Mouse (Mus musculus) heart, adult 18-20 months (tissue): ENCODE measurements around the gene Mybbp1a. TPM values are rescaled to one million over a fixed set of nuclear protein-coding genes. Genes with fewer than 3 reads are reported as not detected.
A peak's percentile ranks its signal among the peaks of the same experiment; 100 is the strongest.

Experiments
- DNase-seq, 2 experiments: peaks; one replicate each; pipeline ENCODE4 v3.0.0; 2021 to 2022; ENCODE audit warnings: mixed read lengths in 1 of 2
- total RNA-seq, 2 experiments: library from RNA; stranded (reverse); gene quantifications; 2 replicates each; pipeline ENCODE4 v1.2.3; 2021

Gene Mybbp1a
- total RNA-seq, 2 experiments from 2014 or later: 43.1 to 47.5 TPM

DNA sequence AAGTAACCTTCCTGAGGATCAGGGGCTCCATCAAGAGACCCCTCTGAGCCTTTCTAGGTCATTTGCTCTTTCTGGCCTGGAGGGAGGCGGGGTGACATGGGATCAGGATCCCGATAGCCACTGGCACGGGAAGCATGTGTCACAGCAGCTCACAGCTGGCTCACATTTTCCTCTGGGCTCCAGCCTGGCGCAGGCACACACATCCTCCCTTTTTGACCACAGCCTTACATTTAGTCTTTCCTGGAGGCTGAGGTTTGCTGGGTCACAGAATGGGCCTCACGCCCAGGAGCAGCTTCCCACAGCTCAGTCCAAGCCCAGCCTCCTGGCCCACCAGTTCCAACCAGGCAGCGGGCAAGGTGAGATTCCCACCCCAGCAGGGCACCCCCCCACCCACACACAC is 37.1 kb downstream of the Mybbp1a start:
- peak; percentile 28 to 56 for DNase-seq

GRCm38 (mm10) chr11:72479499-72479898 is 38.3 kb downstream of the Mybbp1a start:
- no peak for DNase-seq

DNA sequence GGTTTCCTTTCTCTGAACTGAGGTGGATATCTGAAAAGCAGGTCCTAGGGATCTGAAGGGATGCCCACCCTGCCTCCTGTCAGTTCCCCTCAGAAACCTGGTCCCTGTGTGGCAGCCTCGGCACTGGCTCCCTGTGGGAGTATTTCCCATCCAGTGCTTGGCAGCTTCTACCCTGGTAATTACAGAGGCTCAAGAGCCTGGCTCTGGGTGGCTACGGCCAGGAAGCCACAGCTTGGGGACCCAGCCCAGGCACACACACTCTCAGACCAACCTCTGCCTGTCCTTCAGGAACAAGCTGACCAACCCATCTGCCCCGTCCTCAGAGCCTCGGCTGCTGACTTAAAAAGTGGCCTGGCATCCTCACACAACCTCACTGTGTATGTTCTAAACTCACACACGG is 40.2 kb downstream of the Mybbp1a start:
- DNase-seq: no peak

DNA sequence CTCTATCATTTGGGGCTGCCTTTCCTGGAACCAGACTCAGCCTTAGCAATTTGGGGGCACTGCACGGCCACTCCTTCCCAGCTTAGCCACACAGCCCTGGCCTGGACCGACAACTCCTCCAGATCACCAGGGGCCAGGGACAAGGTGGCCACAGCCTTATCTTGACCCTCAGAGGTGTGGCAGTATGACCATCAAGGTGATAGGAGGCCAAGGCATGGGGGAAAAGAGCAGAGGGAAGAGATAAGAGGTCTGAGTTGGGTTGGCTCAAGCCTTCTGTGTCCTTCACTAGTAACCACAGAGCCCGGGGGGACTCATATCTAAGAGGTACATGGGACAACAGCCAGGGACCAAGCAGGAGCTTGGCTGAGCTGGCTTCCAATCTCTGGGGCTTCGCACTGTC is 40.8 kb downstream of the Mybbp1a start:
- DNase-seq: no peak

DNA sequence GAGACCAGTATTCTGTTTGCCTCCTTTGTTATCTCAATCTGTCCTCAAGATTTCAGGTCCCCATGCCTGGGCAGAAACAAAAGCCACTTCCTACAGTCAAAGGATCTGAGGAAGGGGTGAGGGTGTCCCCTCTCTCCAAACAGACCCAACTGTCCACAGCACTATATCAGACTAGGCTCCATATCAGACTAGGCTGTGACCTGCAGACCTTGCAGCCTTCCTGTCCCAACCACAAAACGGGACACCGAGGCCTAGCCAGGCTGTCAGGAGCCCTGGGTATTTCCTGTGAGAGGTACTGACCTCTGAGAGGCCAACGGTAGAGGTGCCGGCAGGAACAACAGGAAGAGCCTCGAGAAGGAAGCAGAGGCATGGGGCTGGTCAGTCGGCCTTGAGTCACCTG is 43.4 kb downstream of the Mybbp1a start:
- DNase-seq: no peak

DNA sequence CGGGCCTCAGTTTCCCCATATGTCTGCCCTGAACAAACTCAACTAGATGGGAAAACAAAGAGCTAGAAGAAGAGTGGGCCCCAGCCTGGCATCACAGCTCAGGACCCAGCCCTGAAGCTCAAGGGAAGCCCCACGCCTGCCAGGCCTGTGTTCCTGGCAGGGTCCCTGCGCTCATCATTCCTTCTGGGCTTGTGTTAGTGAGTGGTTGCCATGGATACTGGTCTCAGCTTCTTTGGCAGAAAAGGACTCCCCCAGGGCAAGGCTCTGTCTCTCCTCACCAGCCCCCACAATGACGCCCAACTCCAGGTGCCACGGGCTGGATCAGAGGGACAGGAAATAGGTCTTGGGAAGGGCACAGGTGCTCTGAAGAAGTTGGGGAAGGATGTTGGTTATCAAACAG is 44.0 kb downstream of the Mybbp1a start:
- no peak for DNase-seq

GRCm38 (mm10) chr11:72485960-72486359 is 44.8 kb downstream of the Mybbp1a start:
- DNase-seq: no peak

GRCm38 (mm10) chr11:72487171-72487570 is 46.0 kb downstream of the Mybbp1a start:
- no peak for DNase-seq

DNA sequence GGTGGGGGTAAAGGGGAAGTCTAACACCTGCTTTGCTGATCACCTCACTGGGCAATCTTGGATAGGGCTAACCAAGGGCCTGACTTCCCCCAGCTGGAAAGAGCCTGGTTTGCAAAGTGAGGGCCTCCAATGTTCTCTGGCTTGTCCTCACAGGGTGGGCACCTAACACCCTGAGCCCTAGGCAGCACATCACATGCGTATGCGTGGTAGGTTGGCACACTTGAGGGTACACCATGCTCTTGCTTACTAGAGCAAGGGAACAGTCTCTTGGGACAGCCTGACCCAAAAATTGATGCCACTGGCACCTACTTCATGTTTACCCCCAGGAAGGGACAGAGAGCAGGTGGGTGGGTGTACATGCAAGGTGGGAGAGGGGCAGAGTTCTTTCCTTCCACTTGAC is 46.6 kb downstream of the Mybbp1a start:
- DNase-seq: no peak

GRCm38 (mm10) chr11:72488753-72489271 is 47.7 kb downstream of the Mybbp1a start:
- peak; percentile 36 to 50 for DNase-seq

DNA sequence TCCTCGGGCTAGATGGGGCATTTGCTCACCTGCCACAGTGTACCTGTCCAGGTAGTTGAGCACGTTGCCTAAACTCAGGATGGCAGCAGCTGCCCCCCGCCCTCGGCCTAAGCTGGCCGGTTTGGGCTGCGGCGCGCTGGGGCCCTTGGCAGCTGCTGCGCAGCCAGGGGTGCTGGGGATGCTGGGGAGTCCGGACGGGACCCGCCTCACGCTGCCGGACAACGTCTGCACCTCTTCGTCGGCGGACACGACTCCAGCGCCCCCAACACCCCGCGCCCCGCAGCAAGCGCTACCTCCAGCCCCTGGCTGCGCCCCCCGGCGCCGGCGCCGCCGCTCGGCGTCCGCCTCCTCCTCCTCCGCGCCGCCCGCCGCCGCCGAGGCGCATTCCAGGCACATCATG is 48.2 kb downstream of the Mybbp1a start:
- DNase-seq: no peak

DNA sequence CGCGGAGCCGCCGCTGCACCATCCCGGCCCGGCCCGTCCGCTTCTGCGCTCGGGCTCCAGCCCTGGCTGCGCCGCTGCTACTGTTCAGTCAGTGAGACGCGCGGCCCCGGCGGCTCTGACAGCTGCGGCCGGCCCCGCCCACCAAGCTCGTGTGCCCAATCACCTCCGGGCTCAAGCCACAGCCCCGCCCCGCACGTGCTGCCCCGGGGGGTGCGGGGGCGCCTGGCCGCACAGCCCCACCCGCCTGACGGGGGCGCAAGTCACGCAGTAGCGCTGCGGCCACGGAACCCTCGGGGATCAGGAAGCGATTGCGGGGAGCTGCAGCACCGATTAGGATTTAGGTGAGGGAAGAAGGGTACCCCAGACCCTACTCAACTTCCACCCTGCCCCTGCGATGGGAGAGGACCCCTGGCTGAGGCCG is 48.7 kb downstream of the Mybbp1a start, which contains the start of gene Spns2:
Spns2 (minus strand) TSS at position 24 of the 421 bp plus-strand sequence.
- DNase-seq: peak; percentile 92 to 96

- DNase-seq: no peak
Measured at GRCm38 (mm10) chr11:72491130-72491960, 50.2 kb downstream of the Mybbp1a start.

GRCm38 (mm10) chr11:72494046-72494988 is 53.2 kb downstream of the Mybbp1a start:
- no peak for DNase-seq

- DNase-seq: no peak
Measured at GRCm38 (mm10) chr11:72496066-72496465, 54.9 kb downstream of the Mybbp1a start.

GRCm38 (mm10) chr11:72496775-72497174 is 55.6 kb downstream of the Mybbp1a start:
- DNase-seq: no peak

GRCm38 (mm10) chr11:72497367-72497766 is 56.2 kb downstream of the Mybbp1a start:
- DNase-seq: no peak

GRCm38 (mm10) chr11:72500139-72500538 is 59.0 kb downstream of the Mybbp1a start:
- DNase-seq: no peak
